Mouse (Mus musculus): ENCODE results near the gene Tmem88b.

Gene Tmem88b

GRCm38 (mm10) chr4:155788833-155789232 lies 3.2 kb upstream of the Tmem88b start:
- DNase-seq (ENCODE audit: low spot score in 2 of 2), result peak; percentile 23 to 53

GRCm38 (mm10) chr4:155788300-155788699 lies 2.6 kb upstream of the Tmem88b start:
- peak; percentile 30 to 72 for DNase-seq (ENCODE audit: low spot score in 2 of 2)

GRCm38 (mm10) chr4:155785246-155785645 lies 428 bp downstream of the Tmem88b start:
- no peak for DNase-seq (ENCODE audit: low spot score in 2 of 2)

- peak; percentile 57 to 63 for DNase-seq (ENCODE audit: low spot score in 2 of 2)
These were observed 1.5 kb downstream of the Tmem88b start for GRCm38 (mm10) chr4:155784081-155784701.

GRCm38 (mm10) chr4:155783486-155784080 lies 2.1 kb downstream of the Tmem88b start:
- DNase-seq (ENCODE audit: low spot score in 2 of 2), result no peak

GRCm38 (mm10) chr4:155780895-155781294 lies 4.8 kb downstream of the Tmem88b start:
- DNase-seq (ENCODE audit: low spot score in 2 of 2), result no peak

GRCm38 (mm10) chr4:155779498-155779897 lies 6.2 kb downstream of the Tmem88b start:
- DNase-seq (ENCODE audit: low spot score in 2 of 2), result no peak

GRCm38 (mm10) chr4:155777816-155778215 lies 7.9 kb downstream of the Tmem88b start:
- no peak for DNase-seq (ENCODE audit: low spot score in 2 of 2)

GRCm38 (mm10) chr4:155776704-155777335 lies 8.9 kb downstream of the Tmem88b start:
- no peak for DNase-seq (ENCODE audit: low spot score in 2 of 2)

- no peak for DNase-seq (ENCODE audit: low spot score in 2 of 2)
These were observed 9.8 kb downstream of the Tmem88b start for GRCm38 (mm10) chr4:155775855-155776254.

- DNase-seq (ENCODE audit: low spot score in 2 of 2), result peak; percentile 58 to 63
These were observed 10.5 kb downstream of the Tmem88b start for GRCm38 (mm10) chr4:155774971-155775740.

GRCm38 (mm10) chr4:155774280-155774754 lies 11.4 kb downstream of the Tmem88b start, which contains the start of gene Vwa1:
Vwa1 (minus strand) TSS chr4:155774698.
- peak; percentile 79 to 84 for DNase-seq (ENCODE audit: low spot score in 2 of 2)

GRCm38 (mm10) chr4:155773335-155774078 lies 12.2 kb downstream of the Tmem88b start:
- DNase-seq (ENCODE audit: low spot score in 2 of 2), result no peak

GRCm38 (mm10) chr4:155772786-155773185 lies 12.9 kb downstream of the Tmem88b start:
- DNase-seq (ENCODE audit: low spot score in 2 of 2), result no peak

GRCm38 (mm10) chr4:155771706-155772105 lies 14.0 kb downstream of the Tmem88b start:
- DNase-seq (ENCODE audit: low spot score in 2 of 2), result no peak

- no peak for DNase-seq (ENCODE audit: low spot score in 2 of 2)
These were observed 15.0 kb downstream of the Tmem88b start for GRCm38 (mm10) chr4:155770626-155771025.

- peak; percentile 78 to 86 for DNase-seq (ENCODE audit: low spot score in 2 of 2)
These were observed 15.7 kb downstream of the Tmem88b start for GRCm38 (mm10) chr4:155769880-155770512.

- DNase-seq (ENCODE audit: low spot score in 2 of 2), result no peak
These were observed 16.2 kb downstream of the Tmem88b start for GRCm38 (mm10) chr4:155769496-155769879.

- DNase-seq (ENCODE audit: low spot score in 2 of 2), result no peak
These were observed 23.3 kb downstream of the Tmem88b start for GRCm38 (mm10) chr4:155762357-155762756.

- no peak for DNase-seq (ENCODE audit: low spot score in 2 of 2)
These were observed 24.1 kb downstream of the Tmem88b start for GRCm38 (mm10) chr4:155761356-155762099.

All from spleen, postnatal 36 days (tissue).